Mouse (Mus musculus): Measurements from ENCODE around the gene Ly6g6e.

DNA sequence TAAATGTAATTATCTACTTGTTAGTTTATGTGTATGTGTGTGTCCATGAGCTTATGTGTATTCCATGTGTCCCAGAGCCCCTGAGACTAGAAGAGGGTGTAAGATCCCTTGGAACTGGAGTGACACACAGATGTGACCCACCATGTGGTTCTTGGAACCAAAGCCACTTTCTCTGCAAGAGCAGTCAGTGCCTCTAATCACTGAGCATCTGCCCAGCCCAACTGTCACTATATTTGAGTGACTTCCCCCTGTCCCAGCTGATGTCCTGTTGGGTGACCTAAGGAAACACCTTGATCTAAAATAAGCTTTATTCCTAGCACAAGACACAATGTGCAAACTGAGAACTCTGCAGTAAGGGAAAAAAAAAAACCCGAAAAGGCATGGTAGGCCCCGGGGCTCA, 48.4 kb upstream of the Ly6g6e start:
- TF ChIP-seq CTCF (IDR thresholded peaks at IDR 0.05; ENCODE audit: low read depth, low read length) (no peak), POLR2A (IDR thresholded peaks at IDR 0.05; ENCODE audit: extremely low read depth, insufficient read depth, low read length) (no peak)

Measured in liver, adult 2 months (tissue).